Mouse (Mus musculus): ENCODE measurements around the gene Arhgef7.

DNA sequence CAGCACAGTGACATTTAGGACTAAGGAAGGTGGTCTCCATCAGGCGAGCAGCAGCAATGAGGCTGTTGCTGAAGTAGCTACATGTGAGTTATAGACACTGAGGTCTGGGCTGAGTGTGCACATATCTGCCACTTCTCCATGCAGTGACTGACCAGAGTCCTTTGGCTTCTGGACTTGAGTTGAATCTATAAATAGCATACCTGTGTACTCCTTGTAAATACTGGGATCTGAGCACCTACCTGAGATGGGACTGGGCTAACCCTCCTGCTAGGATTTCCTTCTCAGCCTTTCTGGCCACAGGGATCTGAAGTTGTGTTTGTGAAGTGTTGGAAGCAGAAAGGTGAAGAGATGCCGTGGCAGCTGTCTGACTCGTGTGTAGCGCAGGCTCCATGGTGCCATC lies 105.6 kb downstream of the Arhgef7 start:
- TF ChIP-seq CTCF (IDR thresholded peaks at IDR 0.05; ENCODE audit: extremely low read depth, insufficient read length, insufficient replicate concordance, low read depth, low read length) (no peak), POLR2A (IDR thresholded peaks at IDR 0.05; ENCODE audit: low read depth, low read length) (no peak)

Measured in small intestine, adult 2 months (tissue).